ENCODE assay signal across 24 mouse cellular contexts in the genomic region with DNA sequence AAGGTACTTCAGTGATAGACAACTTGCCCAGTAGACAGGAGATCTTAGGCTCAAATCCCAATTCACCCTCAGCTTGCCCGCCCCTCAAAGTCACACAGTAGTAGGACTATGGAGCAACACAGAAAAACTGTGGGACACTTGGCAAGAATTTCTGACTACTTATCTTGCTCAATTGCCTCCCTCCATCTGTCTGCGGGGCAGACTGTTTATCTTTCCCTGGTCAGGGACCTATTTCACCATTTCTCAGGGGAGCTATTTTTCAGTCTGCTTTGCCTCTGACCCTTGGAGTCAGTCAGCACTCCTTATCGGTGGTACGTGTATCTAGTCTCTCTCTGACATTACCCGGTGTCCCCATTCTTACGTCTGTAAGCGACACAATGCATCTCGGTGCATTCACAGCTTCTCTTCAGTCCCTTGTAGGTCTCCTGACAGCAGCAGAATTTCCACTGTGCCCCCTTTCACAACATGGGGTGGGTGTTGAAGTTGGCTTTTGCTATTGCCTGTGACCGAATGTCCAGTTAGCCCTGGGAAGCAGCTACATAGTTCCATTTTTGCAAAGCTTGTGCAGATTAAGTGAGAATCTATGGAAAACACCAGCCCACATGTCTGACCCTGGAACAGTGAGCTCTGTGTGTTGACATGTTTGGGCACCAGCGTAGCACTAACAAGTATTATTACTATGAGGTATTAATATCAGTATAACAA. TPM values are rescaled to one million over a fixed set of nuclear protein-coding genes. Genes with fewer than 3 reads are reported as not detected.
DNase-seq lines count a peak whose midpoint lies in the region; ATAC-seq and TF ChIP-seq lines count a peak whose summit lies in the region.
"Had no signal": no experiment of that assay in that cellular context is flagged by ENCODE, and none has a peak within 500 bp of the region (broad histone marks: within the 10 kb centered on the region; RNA-seq: fewer than 3 reads in every experiment).

No protein-coding gene starts in this region.

- no peak for TF ChIP-seq CTCF in intestine, postnatal 0 days (IDR thresholded peaks at IDR 0.05; ENCODE audit: low read depth)

- 60% methylated on average over 10 of the region's 10 CpGs for WGBS in intestine, embryonic 15.5 days
- 53% methylated on average over 10 of the region's 10 CpGs for WGBS in intestine, postnatal 0 days
- WGBS in liver, embryonic 15.5 days (ENCODE audit: insufficient replicate concordance): 38% methylated on average over 10 of the region's 10 CpGs
- 91% methylated on average over 10 of the region's 10 CpGs for WGBS in forebrain, embryonic 10.5 days

- H3K9ac ChIP-seq in intestine, embryonic 15.5 days: no peak overlapping the region
- H3K9ac ChIP-seq in intestine, postnatal 0 days (ENCODE audit: low read depth, low read length): no peak overlapping the region
- no peak overlapping the region for H3K9ac ChIP-seq in liver, embryonic 15.5 days
- H3K9ac ChIP-seq: embryonic facial prominence, embryonic 15.5 days; hindbrain, embryonic 13.5 days; limb, embryonic 13.5 days; neural tube, embryonic 12.5 days had no signal

- ATAC-seq in intestine, embryonic 15.5 days: peak; percentile 42; the same call in 1 of the 2 replicates
- no peak for ATAC-seq in intestine, postnatal 0 days
- ATAC-seq in liver, embryonic 15.5 days (ENCODE audit: insufficient read depth): peak; percentile 68

- no peaks in the 10 kb centered on the region for H3K27me3 ChIP-seq in intestine, embryonic 15.5 days (replicated peaks)
- no peaks in the 10 kb centered on the region for H3K27me3 ChIP-seq in intestine, postnatal 0 days (replicated peaks; ENCODE audit: control insufficient read depth, insufficient read depth, low read length)
- no peaks in the 10 kb centered on the region for H3K27me3 ChIP-seq in liver, embryonic 15.5 days
- H3K27me3 ChIP-seq in forebrain, embryonic 10.5 days (ENCODE audit: poor library complexity, severe bottlenecking): no peaks in the 10 kb centered on the region
- H3K27me3 ChIP-seq: embryonic facial prominence, embryonic 15.5 days; hindbrain, embryonic 13.5 days; limb, embryonic 13.5 days; neural tube, embryonic 12.5 days had no signal

- 0 out of 2 replicates have a peak, but pooled peaks cover 2% of the 10 kb centered on the region for H3K4me1 ChIP-seq in intestine, embryonic 15.5 days (replicated peaks)
- H3K4me1 ChIP-seq in intestine, postnatal 0 days (replicated peaks; ENCODE audit: control insufficient read depth, insufficient read depth, low read length): no peaks in the 10 kb centered on the region
- H3K4me1 ChIP-seq in liver, embryonic 15.5 days (replicated peaks): peaks cover 5% of the 10 kb centered on the region; the same call in 1 of the 2 replicates
- peaks cover 10% of the 10 kb centered on the region for H3K4me1 ChIP-seq in forebrain, embryonic 10.5 days
- H3K4me1 ChIP-seq: hindbrain, embryonic 13.5 days; neural tube, embryonic 12.5 days had no signal

- H3K4me2 ChIP-seq in intestine, embryonic 15.5 days (replicated peaks): no peak overlapping the region
- H3K4me2 ChIP-seq in intestine, postnatal 0 days (replicated peaks; ENCODE audit: low read depth): no peak overlapping the region
- H3K4me2 ChIP-seq in liver, embryonic 15.5 days: no peak overlapping the region
- H3K4me2 ChIP-seq: embryonic facial prominence, embryonic 15.5 days; hindbrain, embryonic 13.5 days; limb, embryonic 13.5 days; neural tube, embryonic 12.5 days had no signal

- H3K4me3 ChIP-seq in intestine, embryonic 15.5 days (replicated peaks): no peak overlapping the region
- H3K4me3 ChIP-seq in intestine, postnatal 0 days (ENCODE audit: low read depth, low read length): no peak overlapping the region
- H3K4me3 ChIP-seq in liver, embryonic 15.5 days (replicated peaks): no peak overlapping the region
- H3K4me3 ChIP-seq in forebrain, embryonic 10.5 days: no peak overlapping the region
- H3K4me3 ChIP-seq: embryonic facial prominence, embryonic 15.5 days; heart, embryonic 10.5 days; hindbrain, embryonic 13.5 days; limb, embryonic 13.5 days; neural tube, embryonic 12.5 days had no signal

- no peaks in the 10 kb centered on the region for H3K36me3 ChIP-seq in intestine, embryonic 15.5 days
- H3K36me3 ChIP-seq in intestine, postnatal 0 days (ENCODE audit: control insufficient read depth, insufficient read depth): no peaks in the 10 kb centered on the region
- H3K36me3 ChIP-seq in liver, embryonic 15.5 days (replicated peaks): no peaks in the 10 kb centered on the region
- H3K36me3 ChIP-seq in forebrain, embryonic 10.5 days (replicated peaks): no peaks in the 10 kb centered on the region
- H3K36me3 ChIP-seq: embryonic facial prominence, embryonic 15.5 days; heart, embryonic 10.5 days; hindbrain, embryonic 13.5 days; limb, embryonic 13.5 days; neural tube, embryonic 12.5 days had no signal

- H3K27ac ChIP-seq in intestine, embryonic 15.5 days: no peak overlapping the region
- H3K27ac ChIP-seq in intestine, postnatal 0 days (ENCODE audit: low read depth, low read length): no peak overlapping the region
- H3K27ac ChIP-seq in liver, embryonic 15.5 days (replicated peaks): no peak overlapping the region
- no peak overlapping the region for H3K27ac ChIP-seq in forebrain, embryonic 10.5 days
- H3K27ac ChIP-seq: embryonic facial prominence, embryonic 15.5 days; hindbrain, embryonic 13.5 days; limb, embryonic 13.5 days; neural tube, embryonic 12.5 days; stomach, postnatal 0 days had no signal

- peak; percentile 84 for DNase-seq in adipocyte (ENCODE audit: low spot score)
- DNase-seq in lung, postnatal 25 days (ENCODE audit: low spot score): peak; percentile 40
- no peak for DNase-seq in embryo, embryonic 10 days (ENCODE audit: low spot score)
- DNase-seq in frontal cortex, postnatal 25 days (ENCODE audit: low spot score in 2 of 2): no peak
- DNase-seq in forebrain, embryonic 10.5 days (ENCODE audit: extremely low spot score, low spot score): no peak
- DNase-seq: cerebellum, adult 2 months; embryo, embryonic 11 days; gastrocnemius, postnatal 36 days; heart, postnatal 14 days; kidney, adult 11 months; kidney, postnatal 10 days; right cerebral cortex, postnatal 25 days; thymus, postnatal 14 days had no signal

- H3K9me3 ChIP-seq in intestine, embryonic 15.5 days: no peaks in the 10 kb centered on the region
- H3K9me3 ChIP-seq in intestine, postnatal 0 days (ENCODE audit: control insufficient read depth): no peaks in the 10 kb centered on the region
- no peaks in the 10 kb centered on the region for H3K9me3 ChIP-seq in liver, embryonic 15.5 days (replicated peaks)
- H3K9me3 ChIP-seq in forebrain, embryonic 10.5 days: no peaks in the 10 kb centered on the region
- H3K9me3 ChIP-seq: embryonic facial prominence, embryonic 15.5 days; heart, embryonic 10.5 days; hindbrain, embryonic 13.5 days; limb, embryonic 13.5 days; neural tube, embryonic 12.5 days had no signal

RNA-seq across cellular contexts. Expression of a gene that starts 7.6 kb away (rescaled TPM):
- polyA plus RNA-seq in intestine, embryonic 15.5 days (2015; fragmentation: Nextera tagmentation; extraction: Ambion mirVana): 0.25 TPM in 1 of 2 replicates, not detected in the other
- polyA plus RNA-seq in intestine, postnatal 0 days (2015; fragmentation: Nextera tagmentation; extraction: Ambion mirVana): not detected in 2 replicates
- polyA plus RNA-seq in liver, embryonic 15.5 days (2015; fragmentation: Nextera tagmentation; extraction: Ambion mirVana): not detected in 2 replicates
- polyA plus RNA-seq in forebrain, embryonic 10.5 days (2016; fragmentation: Nextera tagmentation; extraction: Ambion mirVana): not detected in 2 replicates
- polyA plus RNA-seq: cerebellum, adult 2 months; forebrain, embryonic 11.5 days; midbrain, postnatal 0 days had no signal

RNA-seq across cellular contexts. Expression of a gene that starts 48.4 kb away (rescaled TPM):
- 0.41 and 0.47 TPM in 2 replicates for polyA plus RNA-seq in intestine, embryonic 15.5 days (2015; fragmentation: Nextera tagmentation; extraction: Ambion mirVana)
- 0.73 and 0.82 TPM in 2 replicates for polyA plus RNA-seq in intestine, postnatal 0 days (2015; fragmentation: Nextera tagmentation; extraction: Ambion mirVana)
- 0.08 and 0.16 TPM in 2 replicates for polyA plus RNA-seq in liver, embryonic 15.5 days (2015; fragmentation: Nextera tagmentation; extraction: Ambion mirVana)
- polyA plus RNA-seq in forebrain, embryonic 10.5 days (2016; fragmentation: Nextera tagmentation; extraction: Ambion mirVana): 0.16 TPM in 1 of 2 replicates, not detected in the other

RNA-seq across cellular contexts. Expression of a gene that starts 59.8 kb away (rescaled TPM):
- polyA plus RNA-seq in intestine, embryonic 15.5 days (2015; fragmentation: Nextera tagmentation; extraction: Ambion mirVana): 45.7 and 49.4 TPM in 2 replicates
- polyA plus RNA-seq in intestine, postnatal 0 days (2015; fragmentation: Nextera tagmentation; extraction: Ambion mirVana): 42.5 and 42.8 TPM in 2 replicates
- polyA plus RNA-seq in liver, embryonic 15.5 days (2015; fragmentation: Nextera tagmentation; extraction: Ambion mirVana): 2.1 and 2.5 TPM in 2 replicates
- polyA plus RNA-seq in forebrain, embryonic 10.5 days (2016; fragmentation: Nextera tagmentation; extraction: Ambion mirVana): 3.4 and 5.1 TPM in 2 replicates

Comparison
In these comparisons a context has a peak if more than half of its experiments do, and no peak if none do; other contexts are left out.
1. DNase-seq: peak in adipocyte (single experiment) and lung, postnatal 25 days (single experiment); none in embryo, embryonic 10 days (single experiment), frontal cortex, postnatal 25 days (0 of 2) and forebrain, embryonic 10.5 days (single experiment).